Mouse (Mus musculus): Measurements from ENCODE around the gene 3110018I06Rik.

- no peak for TF ChIP-seq POLR2A (IDR thresholded peaks at IDR 0.05; ENCODE audit: borderline replicate concordance, insufficient read depth, low read length)
- TF ChIP-seq CTCF (IDR thresholded peaks at IDR 0.05; ENCODE audit: borderline replicate concordance, insufficient read depth, low read depth, low read length), result no peak
These were observed 8.5 kb downstream of the 3110018I06Rik start for GRCm38 (mm10) chr12:107496924-107497323.

Data from cerebellum, adult 2 months (tissue).